Mouse (Mus musculus) kidney, postnatal 10 days (tissue): ENCODE data around the gene Pank3.
"Not testable (repeated sequence)": the region's sequence is repeated elsewhere in the genome, so short reads cannot be mapped to it uniquely, and the experiment has no call there.

ENCODE experiments used
- DNase-seq: peaks from one replicate; pipeline ENCODE4 v3.0.0; 2021; ENCODE audit warnings: mixed read lengths

Gene Pank3

DNA sequence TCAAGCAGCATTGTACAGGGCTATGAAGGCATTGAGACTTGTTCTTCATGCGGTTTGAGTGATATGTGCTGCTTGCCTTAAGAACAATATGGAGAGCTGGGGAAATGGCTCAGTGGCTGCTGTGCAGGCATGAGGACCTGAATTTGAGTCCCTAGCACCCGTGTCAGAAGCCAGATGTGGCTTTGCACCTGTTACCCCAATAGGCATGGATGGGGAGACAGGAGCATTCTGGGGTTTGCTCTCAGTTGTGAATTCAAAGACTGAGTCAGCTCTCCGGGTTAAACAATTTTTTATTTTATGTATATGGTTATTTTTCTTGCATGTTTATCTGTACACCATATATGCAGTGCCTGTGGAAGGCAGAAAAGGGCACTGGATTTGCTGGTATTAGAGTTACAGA lies 13.2 kb downstream of the Pank3 start:
- no peak for DNase-seq

DNA sequence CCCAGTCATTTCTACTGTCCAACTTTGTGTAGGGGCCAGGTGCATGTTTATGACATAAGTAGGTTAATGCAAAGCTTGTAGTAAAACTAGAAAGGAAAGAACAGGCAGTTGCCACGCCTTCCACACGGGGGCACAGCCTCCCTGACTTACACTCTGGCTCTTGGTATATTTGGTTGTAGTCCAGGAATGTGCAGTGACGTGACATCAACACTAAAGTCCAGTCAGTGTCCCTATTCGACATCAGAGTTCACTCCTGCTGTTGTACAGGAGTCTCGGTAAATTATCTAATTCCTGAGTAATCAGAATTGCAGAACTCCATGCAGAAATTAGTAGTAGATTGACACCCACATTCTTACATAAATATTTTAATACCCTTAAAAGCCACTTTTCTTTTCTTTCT lies 13.8 kb downstream of the Pank3 start:
- DNase-seq, result no peak

DNA sequence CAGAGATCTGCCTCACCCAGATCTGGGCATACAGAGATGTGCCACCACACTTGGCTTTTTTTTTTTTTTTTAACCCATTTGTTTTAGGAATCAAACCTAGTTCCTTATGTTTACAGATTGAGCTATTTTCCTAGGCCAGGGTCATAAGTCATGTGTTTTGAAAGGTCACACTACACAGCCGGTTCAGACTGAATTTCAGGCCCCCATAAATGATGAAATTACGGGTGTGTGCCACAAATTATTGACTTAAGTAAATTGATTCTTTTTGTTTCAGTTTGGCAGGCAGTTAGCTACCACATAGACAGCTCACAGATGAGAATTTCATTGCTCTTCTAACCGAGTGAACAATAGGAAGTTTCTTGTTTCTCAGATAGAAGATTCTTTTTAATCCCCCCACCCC lies 14.7 kb downstream of the Pank3 start:
- DNase-seq, result no peak

DNA sequence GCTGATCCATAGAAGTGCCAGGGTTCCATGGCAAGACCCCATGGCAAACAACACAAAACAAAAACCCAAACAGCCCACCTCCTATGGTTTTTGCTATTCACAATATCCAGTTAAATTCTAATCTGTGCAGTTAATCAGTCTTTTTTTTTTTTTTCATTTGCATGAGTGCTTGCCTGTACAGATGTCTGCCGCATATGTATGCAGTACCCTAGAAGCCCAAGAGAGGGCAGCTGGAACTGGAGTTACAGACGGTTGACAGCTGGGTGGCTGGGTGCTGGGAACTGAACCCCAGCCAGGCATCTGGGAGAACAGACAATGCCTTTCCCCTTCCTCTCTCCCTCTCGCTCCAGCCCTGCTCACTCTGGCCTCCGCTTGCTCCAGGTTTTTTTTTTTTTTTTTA lies 15.3 kb downstream of the Pank3 start:
- DNase-seq, result no peak

DNA sequence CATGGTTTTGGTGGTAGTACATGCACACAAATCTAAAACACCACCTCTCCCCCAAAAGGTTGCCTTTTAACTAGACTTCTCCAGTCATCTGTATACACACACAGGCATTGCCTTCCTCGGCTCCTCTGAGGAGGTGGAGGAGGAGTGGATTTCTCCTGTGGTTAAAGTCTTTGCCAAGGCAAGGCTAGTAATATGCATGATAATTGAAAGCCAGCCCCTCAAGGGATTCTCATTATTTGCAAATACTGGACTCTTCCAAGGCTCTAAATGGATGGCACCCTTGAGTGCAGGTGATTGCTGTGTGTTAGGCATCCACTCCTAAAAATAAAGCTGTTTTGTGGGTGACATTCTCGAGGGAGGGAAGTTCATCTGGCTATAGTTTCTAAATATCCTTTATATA lies 19.2 kb downstream of the Pank3 start:
- DNase-seq, result no peak

DNA sequence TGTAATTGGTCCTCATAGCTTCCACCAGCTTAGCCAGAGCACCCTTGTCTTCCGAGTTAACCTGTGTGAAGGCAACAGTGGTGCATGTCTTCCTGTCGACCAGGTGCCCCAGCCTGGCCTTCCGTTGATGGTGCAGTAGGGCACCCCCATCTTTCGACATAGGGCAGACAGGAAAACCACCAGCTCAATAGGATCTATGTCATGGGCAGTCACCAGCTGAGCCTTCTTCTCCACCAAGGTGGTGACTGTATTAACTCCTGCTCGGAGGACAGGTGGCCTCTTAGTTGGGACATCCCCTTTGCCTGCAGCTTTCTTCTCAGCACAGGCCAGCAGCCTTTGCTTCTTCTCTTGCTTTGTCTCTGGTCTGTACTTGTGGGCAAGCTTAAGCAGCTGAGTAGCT lies 23.5 kb downstream of the Pank3 start:
- DNase-seq, result not testable (repeated sequence)

DNA sequence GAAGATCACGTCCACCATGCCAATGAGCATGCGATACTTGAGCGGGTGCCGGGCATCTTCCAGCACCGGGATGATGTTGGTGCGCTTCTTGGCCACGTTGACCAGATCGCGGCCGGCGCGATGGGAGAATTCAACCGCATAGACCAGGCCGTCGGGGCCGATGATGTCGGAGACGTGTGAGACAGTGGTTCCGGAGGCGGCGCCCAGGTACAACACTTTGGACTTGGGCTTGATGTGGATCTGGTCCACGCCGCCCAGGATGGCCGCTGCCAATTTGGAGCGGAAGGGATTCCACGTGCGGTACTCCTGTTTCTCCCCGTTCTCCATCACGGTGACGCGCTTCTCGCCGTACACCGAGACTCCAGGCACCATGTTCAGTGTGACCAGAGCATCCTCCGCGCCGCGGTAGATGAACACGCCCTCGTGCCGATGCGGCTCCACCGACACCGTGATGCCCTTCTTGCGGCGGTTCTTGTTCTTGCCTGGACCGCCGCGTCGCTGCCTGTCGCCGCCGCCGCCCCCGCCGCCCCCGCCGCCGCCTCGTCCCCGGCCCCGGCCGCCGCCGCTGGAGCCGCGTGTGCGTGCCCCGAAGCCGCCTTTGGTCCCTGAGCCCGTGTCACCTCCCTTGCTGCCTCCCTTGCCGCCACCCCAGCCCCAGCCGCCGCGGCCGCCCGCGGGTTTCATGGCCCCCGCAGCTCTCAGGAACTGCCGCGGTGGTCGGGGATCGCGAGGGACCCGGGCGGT lies 28.6 kb downstream of the Pank3 start:
- DNase-seq, result no peak

DNA sequence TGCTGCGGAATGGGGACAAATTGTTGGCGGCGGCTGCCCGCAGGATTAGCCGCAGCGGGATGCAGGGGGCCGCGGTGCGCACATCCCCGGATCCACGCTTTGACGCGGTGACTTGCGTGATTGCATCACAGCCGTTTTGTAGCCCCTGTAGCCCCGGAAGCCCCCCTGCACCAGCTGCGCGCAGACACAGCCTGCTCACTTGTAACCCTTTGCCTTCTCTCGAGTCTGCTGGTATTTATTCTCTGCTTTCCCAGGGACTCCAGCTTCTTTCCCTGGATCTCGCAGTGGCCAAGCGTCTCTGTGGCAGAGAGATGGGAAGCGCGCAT lies 29.2 kb downstream of the Pank3 start:
- DNase-seq, result peak; percentile 7

DNA sequence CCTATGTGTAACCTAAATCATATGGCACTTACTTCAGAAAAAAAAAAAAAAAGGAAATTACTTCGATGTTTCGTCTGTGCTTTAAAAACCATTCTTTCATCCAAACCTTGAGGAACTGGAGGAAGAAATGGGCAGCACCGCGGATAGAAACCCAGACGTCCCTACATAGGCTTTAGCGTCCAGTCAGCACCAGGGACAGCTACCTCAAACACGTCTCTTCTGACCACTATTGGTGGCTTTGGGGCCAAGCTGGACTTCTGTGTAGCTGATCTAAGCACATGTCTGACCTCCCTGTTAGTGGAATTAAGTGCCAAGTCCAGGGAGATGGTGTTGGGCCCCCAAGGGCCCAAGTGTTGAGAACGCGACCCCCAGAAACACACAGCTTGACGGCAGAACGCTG lies 29.6 kb downstream of the Pank3 start, which contains the start of gene Fbll1:
Fbll1 (minus strand) TSS at position 11 of the 400 bp plus-strand sequence.
- peak; percentile 87 for DNase-seq

DNA sequence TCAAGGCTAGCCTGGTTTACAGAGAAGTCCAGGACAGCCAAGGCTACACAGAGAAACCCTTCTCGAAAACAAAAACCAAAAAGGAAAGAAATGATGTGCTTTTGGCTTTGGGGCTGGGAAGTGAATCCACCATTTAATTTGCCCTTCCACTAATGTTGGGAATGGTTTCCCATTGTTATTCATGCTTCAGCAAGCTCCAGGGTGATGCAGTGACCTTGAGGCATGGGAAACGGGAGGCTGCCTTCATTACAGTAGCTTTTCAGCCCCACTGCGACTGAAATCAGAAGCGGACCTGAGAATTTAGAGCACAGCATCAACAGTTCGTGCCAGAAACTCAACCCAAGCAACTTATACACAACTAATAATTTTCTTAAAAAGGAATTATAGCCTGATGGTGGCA lies 32.0 kb downstream of the Pank3 start:
- no peak for DNase-seq

DNA sequence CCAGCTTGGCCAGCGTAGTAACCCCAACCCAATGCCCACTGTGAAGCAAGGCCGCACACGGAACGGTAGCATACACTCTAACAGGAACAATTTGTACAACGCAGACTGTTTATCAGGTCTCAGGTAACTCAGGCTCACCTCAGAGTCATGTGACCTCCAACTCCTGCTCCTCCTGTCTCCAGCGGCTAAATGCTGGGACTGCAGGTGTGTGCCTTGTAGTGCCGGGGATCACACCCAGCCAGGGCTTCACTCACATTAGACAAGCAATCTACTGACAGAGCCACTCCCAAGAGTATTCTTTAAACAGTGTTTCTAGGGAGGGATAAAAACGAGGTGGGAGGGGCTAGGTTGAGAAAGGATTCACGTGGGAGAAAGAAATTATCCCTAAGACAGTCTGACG lies 42.2 kb downstream of the Pank3 start:
- DNase-seq, result no peak

DNA sequence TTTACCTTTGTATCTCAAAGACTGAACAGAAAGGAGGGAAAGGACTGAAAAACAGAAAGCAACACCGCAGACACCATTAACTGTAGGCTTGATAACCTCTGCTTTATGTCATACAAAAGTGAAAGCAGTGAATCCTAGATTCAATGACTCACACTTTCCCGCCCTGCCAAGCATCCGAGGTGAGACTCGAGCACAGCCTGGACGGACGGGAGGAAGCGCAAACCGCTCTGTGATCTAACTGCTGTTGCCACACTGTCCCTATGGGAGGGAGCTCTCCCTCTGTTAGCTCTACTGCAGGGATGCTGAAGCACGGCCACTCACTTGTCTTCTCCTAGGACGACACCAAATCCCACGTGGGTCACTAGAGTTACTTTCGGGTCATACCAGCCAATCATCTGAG lies 47.0 kb downstream of the Pank3 start:
- no peak for DNase-seq

DNA sequence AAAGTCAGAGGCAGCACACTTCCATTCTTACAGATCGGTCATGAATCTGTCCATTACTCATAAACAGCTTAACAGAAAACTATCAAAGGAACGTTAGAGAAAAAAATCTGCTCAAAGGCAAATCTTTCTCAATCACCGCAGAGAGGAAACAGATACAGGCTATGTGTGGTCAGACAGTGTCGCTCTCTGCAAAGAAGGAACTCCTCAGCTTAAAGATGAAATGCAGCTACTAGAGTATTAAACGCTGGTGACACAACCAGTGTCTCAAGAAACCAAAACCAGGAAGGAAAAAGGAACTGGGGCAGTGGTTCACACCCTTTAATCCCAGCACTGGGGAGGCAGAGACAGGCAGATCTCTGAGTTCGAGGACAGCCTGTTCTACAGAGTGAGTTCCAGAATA lies 58.4 kb downstream of the Pank3 start:
- DNase-seq, result no peak

DNA sequence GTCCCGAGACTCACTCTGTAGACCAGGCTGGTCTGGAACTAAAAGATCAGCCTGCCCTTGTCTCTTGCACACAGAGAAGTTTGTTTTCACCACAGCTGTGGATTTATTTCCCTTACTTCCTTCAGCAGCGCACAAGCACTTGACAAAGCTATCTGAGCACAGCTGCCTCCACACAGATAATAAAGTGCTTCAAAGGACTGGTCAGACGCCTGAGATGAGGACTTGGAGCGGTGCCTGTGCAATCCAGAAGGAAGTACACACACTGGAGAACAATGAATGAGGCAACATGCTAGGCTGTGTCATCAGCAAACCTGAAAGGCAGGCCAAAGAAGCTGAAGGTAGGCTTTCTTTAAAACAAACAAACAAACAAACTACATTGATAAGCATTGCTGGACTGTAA lies 62.9 kb downstream of the Pank3 start:
- DNase-seq, result no peak

DNA sequence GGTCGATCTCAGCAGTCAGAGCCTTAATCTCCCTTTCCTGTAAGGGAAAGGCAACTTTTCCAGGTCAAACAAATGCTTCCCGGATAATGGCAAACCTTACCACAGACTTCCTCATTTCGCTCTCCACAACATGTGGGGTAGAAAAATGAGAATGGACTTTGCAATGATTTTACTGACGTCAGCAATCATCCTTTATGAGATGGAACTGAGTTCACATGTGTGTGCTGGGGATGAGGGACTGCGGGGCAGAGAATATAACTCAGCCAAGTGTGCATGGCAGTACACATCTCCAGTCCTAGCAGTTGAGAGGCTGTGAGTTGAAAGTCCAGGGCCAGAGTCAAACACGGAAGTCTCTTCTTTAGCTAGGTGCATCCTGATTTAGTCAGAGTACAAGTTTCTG lies 64.0 kb downstream of the Pank3 start:
- no peak for DNase-seq

DNA sequence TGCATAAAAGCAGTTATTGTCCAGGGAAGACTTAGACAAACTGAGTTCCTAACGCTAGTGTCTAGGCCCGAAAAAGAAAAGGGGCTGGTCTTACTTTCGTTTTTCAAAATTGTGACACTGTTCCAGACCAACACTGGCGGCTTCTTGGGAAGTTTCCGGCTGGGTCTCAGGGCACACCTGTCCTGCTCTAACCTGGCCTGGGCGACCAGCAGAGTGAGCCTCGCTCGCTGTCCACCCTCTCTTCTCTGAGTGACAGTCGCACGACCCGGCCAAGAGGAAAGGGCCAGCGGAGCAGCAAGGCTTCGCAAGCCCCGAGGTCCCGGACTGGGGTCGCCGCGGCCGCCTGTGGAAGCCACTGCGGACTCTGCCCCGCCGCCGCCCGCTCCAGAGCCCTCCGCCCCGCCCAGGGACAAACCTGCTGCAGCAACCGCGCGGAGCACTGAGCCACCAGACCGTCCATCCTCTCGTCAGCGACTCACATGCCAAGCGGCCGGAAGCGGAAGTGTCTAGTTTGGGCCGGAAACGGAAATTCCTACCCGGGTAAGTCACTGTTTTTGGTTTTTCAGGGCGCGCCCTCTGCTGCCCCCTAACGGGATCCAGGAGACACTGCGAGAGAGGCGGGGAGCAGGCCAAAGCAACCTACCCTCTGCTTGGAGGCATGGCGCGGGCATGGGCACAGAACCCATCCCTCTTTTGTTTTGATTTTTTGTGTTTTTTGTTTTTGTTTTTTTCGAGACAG lies 64.9 kb downstream of the Pank3 start, which contains the start of gene Rars:
Rars (minus strand) TSS at position 485 of the 739 bp plus-strand sequence.
- DNase-seq, result peak; percentile 95

DNA sequence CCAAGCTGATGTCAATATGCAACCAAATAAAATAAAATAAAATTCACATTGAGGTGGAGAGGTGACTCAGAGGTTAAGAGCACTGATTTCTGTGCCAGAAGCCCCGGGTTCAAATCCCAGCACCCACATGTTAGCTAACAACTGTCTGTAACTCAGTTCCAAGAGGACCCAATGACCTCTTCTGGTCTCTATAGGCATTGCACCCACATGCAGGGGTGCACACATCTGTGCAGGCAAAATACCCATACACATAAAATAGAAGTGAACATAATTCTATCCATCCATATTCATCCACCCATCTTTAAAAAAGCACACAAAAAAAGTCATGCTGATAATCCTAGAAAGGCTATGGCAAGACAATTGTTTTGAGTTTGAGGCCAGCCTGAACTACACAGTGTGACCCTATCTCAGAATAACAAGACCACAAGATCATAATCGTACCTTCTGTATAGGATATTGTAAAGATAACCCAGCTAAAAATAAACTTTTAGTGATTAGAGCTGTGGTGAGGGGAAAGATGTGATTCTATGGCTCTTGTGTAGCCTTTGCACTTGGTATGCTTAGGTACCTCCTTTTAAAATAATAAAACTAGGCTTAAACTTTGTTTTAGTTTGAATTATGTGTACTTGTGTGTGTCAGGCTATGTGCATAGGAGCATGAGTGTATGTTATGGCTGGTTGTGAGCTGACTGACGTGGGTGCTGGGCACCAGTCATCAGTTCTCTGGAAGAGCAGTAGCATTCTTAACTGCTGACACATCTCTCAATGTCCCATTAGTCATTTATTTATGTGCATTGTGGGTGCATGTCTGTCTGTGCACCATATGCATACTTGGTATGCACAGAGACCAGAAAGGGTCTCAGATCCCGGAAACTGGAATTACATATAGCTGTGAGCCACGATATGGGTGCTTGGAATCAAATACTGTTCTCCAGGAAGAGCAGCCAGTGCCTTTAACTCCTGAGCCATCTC lies 68.2 kb downstream of the Pank3 start:
- no peak for DNase-seq

DNA sequence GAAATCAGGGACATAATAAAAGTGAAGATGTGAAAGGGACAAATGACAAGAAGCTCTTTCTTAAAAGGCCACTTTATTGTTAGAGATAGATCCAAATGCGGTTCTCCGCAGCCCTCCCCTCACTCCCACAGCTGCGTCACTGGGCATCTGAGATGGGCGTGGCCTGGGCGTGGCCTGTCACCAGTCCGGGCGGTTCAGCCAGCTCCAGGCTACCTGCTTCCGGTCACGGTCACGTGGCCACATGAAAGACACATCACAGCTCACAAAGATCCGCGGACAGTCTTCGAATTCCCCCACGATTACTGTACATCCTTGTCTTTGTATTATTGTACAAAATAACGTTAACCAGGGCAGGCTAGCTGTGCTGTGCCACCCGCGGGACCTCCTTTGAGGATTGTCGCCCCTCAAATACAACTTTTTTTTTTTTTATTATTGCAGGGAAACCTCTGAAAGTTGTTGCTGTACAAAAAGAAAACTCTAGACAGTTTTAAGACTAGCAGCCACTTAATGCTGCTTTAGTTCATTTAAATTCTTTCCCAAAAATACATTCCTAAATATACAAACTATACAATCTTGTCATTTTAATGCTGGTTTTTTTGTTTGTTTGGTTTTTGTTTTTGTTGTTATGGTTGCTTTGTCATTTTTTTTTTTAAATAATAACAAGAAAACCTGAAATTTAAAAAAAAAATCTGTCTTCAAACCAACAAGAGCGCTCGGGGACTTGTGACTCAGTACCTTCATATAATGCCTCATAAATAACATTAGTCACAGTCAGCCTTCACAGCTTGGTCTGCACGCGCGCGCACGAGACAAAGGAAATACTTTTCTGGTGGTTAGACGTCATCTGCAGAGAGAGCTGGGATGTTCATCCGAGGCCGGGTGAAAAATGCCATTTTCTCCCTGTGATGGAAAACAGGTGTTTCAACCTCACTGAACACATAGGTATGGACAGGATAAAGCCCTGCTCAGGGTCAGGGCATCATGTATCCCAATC lies 69.4 kb downstream of the Pank3 start:
- DNase-seq, result peak; percentile 94

DNA sequence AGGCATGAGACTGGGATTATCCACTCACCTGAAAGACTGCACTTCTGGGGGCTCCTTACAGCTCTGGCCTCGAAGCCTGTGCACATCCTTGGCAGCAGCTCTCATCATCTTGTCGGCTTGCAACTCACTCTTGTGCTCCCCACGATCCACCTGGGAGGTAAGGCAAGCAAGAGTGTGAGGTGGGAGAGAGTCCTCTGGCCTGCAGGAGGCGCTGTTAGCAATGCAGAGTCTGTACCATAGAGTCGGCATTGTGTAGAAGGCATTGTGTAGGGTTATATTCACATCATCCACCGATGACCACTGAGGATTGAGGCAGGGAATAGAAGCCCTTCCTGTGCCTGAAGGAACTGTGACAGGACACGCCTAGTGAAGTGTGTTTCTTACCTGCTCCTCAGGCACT lies 71.0 kb downstream of the Pank3 start:
- no peak for DNase-seq

DNA sequence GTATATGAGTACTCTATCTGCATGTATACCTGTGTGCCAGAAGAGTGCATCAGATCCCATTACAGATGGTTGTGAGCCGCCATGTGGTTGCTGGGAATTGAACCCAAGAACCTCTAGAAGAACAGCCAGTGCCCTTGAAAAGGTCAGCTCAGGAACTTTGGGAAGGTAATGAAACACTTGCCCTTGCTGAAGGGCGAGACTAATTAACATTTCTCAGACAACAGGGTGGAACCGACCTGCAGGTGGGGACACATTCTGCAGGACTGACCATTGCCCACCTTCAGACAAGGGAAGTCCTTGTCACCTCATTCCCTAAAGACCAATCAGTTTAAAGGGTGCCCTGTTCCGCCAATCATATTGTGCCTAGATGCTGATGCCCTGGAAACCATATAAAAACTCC lies 71.5 kb downstream of the Pank3 start:
- not testable (repeated sequence) for DNase-seq
